Mouse (Mus musculus) frontal cortex, adult (tissue): ENCODE data around the gene Jph4.

Source experiments
- ATAC-seq: cut with Nextera tagmentation; 2 replicates; pipeline ENCODE4 v1.9.2; 2017; ENCODE audit warnings: mild to moderate bottlenecking, moderate library complexity, mixed read lengths; ENCODE audit not compliant: low TSS enrichment

Gene Jph4

DNA sequence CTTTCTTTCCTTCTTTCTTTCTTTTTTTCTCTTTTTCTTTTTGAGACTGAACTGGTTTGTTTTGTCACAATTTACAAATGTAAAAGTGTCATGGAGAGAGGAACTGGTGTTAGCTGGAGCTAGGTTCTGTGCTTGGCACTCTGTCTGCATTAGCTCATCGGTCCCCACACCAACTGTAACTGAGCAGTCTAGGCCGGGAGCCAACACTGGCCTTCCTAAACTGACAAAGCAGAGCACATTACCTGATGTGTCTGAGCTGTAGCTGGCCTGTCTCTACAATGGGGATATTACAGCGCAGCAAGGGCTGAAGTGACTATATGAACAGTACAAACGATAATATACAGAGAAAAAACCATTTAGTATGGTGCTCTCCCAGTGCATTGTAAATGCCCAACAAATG is 2.1 kb upstream of the Jph4 start:
- ATAC-seq = no peak

DNA sequence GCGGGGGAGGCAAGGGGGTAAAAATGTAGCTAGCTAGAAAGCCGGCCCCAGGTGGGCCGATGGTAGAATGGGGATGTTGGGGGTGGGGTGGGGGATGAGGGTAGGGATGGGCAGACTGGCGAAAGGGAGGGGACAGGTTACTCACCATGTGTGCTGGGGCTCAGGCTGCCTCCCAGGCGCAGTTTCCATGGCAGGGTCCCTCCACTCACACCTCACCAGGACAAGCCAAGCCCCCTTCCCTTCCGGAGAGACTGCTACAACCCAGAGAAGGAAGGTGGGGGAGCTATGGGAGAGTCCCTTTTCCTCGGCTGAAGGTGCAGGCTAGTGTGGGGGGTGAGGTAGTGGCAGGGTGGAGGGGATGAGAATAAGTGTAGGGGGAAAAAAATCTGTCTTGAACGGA is 889 bp downstream of the Jph4 start:
- ATAC-seq = peak; percentile 4; the same call in 1 of the 2 replicates

GRCm38 (mm10) chr14:55114759-55115701 is 1.7 kb downstream of the Jph4 start:
- ATAC-seq = peak; percentile 31

DNA sequence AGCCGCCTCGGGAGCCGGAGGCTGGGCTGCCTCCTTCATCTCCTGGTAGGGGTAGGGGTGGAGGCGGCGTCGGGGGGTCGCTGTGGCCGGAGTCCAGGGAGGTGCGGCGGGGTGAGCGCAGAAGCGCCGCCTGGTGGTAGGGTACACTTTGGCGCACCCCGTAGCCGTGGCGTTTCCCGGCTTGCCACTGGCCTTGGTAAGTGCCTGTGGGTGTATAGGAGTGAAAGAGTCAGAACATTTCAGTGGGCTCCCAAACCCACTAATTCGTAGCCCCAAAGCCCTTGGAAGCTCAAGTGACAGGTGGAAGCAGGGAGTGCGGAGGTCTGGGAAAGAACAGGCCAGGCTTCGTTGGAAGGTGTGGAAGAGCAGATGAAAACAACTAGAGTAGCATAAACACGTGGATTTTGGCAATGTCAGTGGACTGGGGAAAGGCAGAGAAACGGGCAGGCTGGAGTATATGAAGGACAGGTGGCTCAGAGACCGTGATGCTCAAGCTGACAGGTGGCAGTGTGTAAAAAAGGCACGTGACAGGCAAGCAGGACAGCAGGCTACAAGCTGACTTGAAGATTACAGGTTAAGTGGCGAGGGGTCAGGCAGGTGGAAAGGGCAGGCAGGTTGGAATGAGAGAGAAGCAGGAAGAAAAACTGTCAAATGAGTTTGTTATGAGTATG is 2.6 kb downstream of the Jph4 start:
- ATAC-seq = no peak

DNA sequence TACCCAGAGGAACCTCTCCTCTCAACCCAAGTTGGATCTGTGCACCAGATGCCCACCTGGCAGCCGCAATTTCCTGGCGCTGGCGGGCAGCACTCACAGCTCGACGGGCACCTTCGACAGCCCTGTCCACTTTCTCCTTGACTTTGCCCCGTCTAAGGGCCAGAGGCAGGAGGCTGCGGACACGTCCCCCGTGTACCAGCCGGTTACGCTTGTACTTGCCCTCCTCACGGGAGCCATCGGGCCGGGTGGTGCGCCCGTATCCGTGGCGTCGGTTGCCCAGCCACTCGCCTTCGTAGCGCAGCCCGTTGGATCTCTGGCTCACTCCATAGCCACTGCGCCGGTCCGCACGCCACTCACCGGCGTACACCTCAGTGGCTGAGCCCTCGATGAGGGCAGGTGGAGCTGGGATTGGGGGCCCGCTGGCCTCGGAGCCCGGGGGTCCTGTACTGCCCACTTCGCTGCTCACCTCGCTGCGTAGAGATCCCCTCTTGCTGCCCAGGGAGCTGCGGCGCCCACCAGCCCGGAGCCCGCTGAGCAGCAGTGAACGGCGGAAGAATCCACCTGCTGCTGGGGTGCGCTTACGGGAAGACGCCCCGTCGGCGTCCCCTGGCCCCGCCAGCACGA is 3.3 kb downstream of the Jph4 start:
- no peak for ATAC-seq

- no peak for ATAC-seq
Measured at GRCm38 (mm10) chr14:55111720-55112119, 5.0 kb downstream of the Jph4 start.

DNA sequence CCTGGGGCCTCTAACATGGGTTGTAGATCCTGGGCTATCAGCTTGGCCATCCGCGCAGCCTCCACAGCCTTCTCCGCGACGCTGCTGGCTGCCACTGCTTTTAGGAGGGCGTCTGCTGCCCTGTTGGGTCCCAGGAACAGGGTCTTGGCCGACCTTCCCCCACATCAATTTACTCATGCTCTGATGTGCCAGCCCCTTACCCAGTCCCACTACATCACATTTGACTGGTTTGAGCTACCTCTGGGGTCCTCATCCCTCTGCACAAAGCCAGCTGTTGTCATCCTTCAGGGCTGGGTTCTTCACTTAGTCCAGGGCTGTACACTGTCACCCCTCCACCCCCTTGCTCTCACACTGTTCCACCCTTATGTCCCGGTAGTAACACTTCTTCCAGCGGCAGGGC is 6.7 kb downstream of the Jph4 start:
- no peak for ATAC-seq

- no peak for ATAC-seq
Measured at GRCm38 (mm10) chr14:55109048-55109873, 7.5 kb downstream of the Jph4 start.

- peak; percentile 60 for ATAC-seq
Measured at GRCm38 (mm10) chr14:55108202-55108870, 8.4 kb downstream of the Jph4 start.

GRCm38 (mm10) chr14:55106990-55107389 is 9.7 kb downstream of the Jph4 start:
- ATAC-seq = no peak

- peak; percentile 50 for ATAC-seq
Measured at GRCm38 (mm10) chr14:55105836-55106809, 10.6 kb downstream of the Jph4 start, which contains the start of gene Ap1g2. Gene Ap1g2 (minus strand): TSS chr14:55106593.

GRCm38 (mm10) chr14:55105386-55105785 is 11.3 kb downstream of the Jph4 start:
- no peak for ATAC-seq

- no peak for ATAC-seq
Measured at GRCm38 (mm10) chr14:55104365-55104764, 12.4 kb downstream of the Jph4 start.

GRCm38 (mm10) chr14:55102253-55102785 is 14.4 kb downstream of the Jph4 start:
- no peak for ATAC-seq

- ATAC-seq = no peak
Measured at GRCm38 (mm10) chr14:55101592-55101991, 15.1 kb downstream of the Jph4 start.

DNA sequence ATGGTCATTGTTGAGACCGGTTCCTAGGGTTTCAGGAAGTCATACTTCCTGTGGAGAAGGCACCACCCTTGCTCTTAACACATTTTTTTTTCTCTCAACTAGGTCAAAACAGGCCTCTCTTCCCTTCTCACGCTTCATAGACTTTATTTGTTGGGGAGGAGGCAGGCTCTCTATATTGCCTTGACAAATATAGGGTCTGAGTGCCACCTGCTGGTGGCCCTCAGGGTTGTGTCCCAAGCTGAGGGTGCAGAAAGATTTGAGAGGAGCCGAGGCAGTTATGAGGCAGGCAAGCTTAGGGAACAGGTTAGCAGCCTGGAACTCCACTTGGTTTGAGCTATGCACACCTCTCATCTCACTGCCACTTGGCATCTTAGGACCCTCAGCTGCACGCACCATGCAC is 18.7 kb downstream of the Jph4 start:
- ATAC-seq = no peak

DNA sequence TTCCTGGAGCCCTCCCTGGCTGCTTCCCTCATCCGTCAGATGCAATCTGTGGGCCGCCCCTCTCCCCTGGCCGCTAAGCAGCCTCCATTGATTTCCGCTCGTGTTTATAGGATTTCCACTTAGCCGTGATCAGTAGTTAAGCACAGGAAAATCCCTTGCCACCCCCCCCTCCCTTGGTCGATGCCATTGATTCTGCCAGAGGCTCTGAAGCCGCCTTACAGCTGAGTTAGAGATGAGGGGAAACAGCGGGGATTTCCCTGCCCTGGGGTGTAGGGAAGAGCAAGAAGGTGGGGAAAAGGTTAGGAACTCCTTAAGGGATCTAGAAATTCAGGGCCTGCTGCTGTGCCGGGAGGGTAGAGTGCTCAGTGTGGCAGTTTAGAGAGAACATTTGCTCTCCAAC is 19.1 kb downstream of the Jph4 start:
- ATAC-seq = no peak

- no peak for ATAC-seq
Measured at GRCm38 (mm10) chr14:55096573-55097087, 20.1 kb downstream of the Jph4 start.

GRCm38 (mm10) chr14:55095671-55096070 is 21.1 kb downstream of the Jph4 start:
- ATAC-seq = no peak
